Mouse (Mus musculus): ENCODE data around the gene Gm6408. TPM values are rescaled to one million over a fixed set of nuclear protein-coding genes. Genes with fewer than 3 reads are reported as not detected.

The Gm6408 gene
- polyA plus RNA-seq (2014; fragmentation: Illumina TruSeq; extraction: RNeasy Lipid Tissue Mini Kit (QIAGEN cat#74804); ENCODE audit: low read depth, low replicate concordance) = not detected

GRCm38 (mm10) chr5:146481665-146482064 is at the start of gene Gm6408:
TSS of gene Gm6408 (plus strand) at chr5:146481965.

GRCm38 (mm10) chr5:146491063-146491462 is 9.3 kb downstream of the Gm6408 start, which contains the start of gene Gm6370:
TSS of gene Gm6370 (plus strand) at chr5:146491363.

GRCm38 (mm10) chr5:146502099-146502498 is 20.3 kb downstream of the Gm6408 start, which contains the start of gene 4930449I24Rik:
TSS of gene 4930449I24Rik (plus strand) at chr5:146502399.

GRCm38 (mm10) chr5:146513823-146514222 is 32.1 kb downstream of the Gm6408 start, which contains the start of gene Gm3402:
TSS of gene Gm3402 (plus strand) at chr5:146514123.

GRCm38 (mm10) chr5:146525501-146525900 is 43.7 kb downstream of the Gm6408 start, which contains the start of gene Gm3404:
TSS of gene Gm3404 (plus strand) at chr5:146525801.

Other genes starting within 250 kb of the Gm6408 start
- gene Wasf3, start 97.0 kb upstream of the Gm6408 start, polyA plus RNA-seq (2014; fragmentation: Illumina TruSeq; extraction: RNeasy Lipid Tissue Mini Kit (QIAGEN cat#74804); ENCODE audit: low read depth, low replicate concordance) = 9.4 TPM
- not detected for gene Gm6370, start 9.4 kb downstream of the Gm6408 start, polyA plus RNA-seq (2014; fragmentation: Illumina TruSeq; extraction: RNeasy Lipid Tissue Mini Kit (QIAGEN cat#74804); ENCODE audit: low read depth, low replicate concordance)
- not detected for gene 4930449I24Rik, start 20.4 kb downstream of the Gm6408 start, polyA plus RNA-seq (2014; fragmentation: Illumina TruSeq; extraction: RNeasy Lipid Tissue Mini Kit (QIAGEN cat#74804); ENCODE audit: low read depth, low replicate concordance)
- not detected for gene Gm3402, start 32.2 kb downstream of the Gm6408 start, polyA plus RNA-seq (2014; fragmentation: Illumina TruSeq; extraction: RNeasy Lipid Tissue Mini Kit (QIAGEN cat#74804); ENCODE audit: low read depth, low replicate concordance)
- gene Gm3404, start 43.8 kb downstream of the Gm6408 start, polyA plus RNA-seq (2014; fragmentation: Illumina TruSeq; extraction: RNeasy Lipid Tissue Mini Kit (QIAGEN cat#74804); ENCODE audit: low read depth, low replicate concordance) = not detected
- not detected for gene Gm3409, start 55.7 kb downstream of the Gm6408 start, polyA plus RNA-seq (2014; fragmentation: Illumina TruSeq; extraction: RNeasy Lipid Tissue Mini Kit (QIAGEN cat#74804); ENCODE audit: low read depth, low replicate concordance)
- not detected for gene Gm3415, start 74.2 kb downstream of the Gm6408 start, polyA plus RNA-seq (2014; fragmentation: Illumina TruSeq; extraction: RNeasy Lipid Tissue Mini Kit (QIAGEN cat#74804); ENCODE audit: low read depth, low replicate concordance)
- 0.36 TPM for gene Gpr12, start 103.3 kb downstream of the Gm6408 start, polyA plus RNA-seq (2014; fragmentation: Illumina TruSeq; extraction: RNeasy Lipid Tissue Mini Kit (QIAGEN cat#74804); ENCODE audit: low read depth, low replicate concordance)